Mouse (Mus musculus): ENCODE data around the gene Ncl. TPM values are rescaled to one million over a fixed set of nuclear protein-coding genes. Genes with fewer than 3 reads are reported as not detected.

The Ncl gene
- total and polyA plus RNA-seq, 3 experiments: 246 to 1,708 (median 370) TPM

- TF ChIP-seq USF1 (IDR thresholded peaks at IDR 0.05; ENCODE audit: low read depth, low read length): no peak
- H3K9me3 ChIP-seq (replicated peaks; ENCODE audit: insufficient read depth, low read length): no peaks in the 10 kb centered on the region
- no peaks in the 10 kb centered on the region for H3K4me1 ChIP-seq (ENCODE audit: control insufficient read depth in 1 of 2, insufficient read depth in 2 of 2, low read length in 2 of 2)
- DNase-seq (ENCODE audit: low read depth, low spot score): no peak
- H3K9ac ChIP-seq (ENCODE audit: control insufficient read depth, low read depth, low read length, poor library complexity, severe bottlenecking): no peak overlapping the region
- H3K27ac ChIP-seq (ENCODE audit: control insufficient read depth, low read depth, low read length): no peak overlapping the region
- no peak overlapping the region for H3K4me3 ChIP-seq (ENCODE audit: control insufficient read depth in 1 of 2, insufficient read depth in 1 of 2, low read depth in 2 of 2, low read length in 2 of 2)
- no peaks in the 10 kb centered on the region for H3K79me2 ChIP-seq (ENCODE audit: control insufficient read depth, insufficient read depth, low read length, poor library complexity)
- no peaks in the 10 kb centered on the region for H3K36me3 ChIP-seq (ENCODE audit: control insufficient read depth in 1 of 2, insufficient read depth in 2 of 2, low read length in 2 of 2)
- no peaks in the 10 kb centered on the region for H3K27me3 ChIP-seq (ENCODE audit: control insufficient read depth in 1 of 2, insufficient read depth in 2 of 2, low read length in 2 of 2)
Observed at GRCm38 (mm10) chr1:86306686-86307085, 52.5 kb downstream of the Ncl start.

GRCm38 (mm10) chr1:86303873-86304250, 55.3 kb downstream of the Ncl start:
- DNase-seq (ENCODE audit: low read depth, low spot score): no peak
- Histone ChIP-seq H3K36me3 (ENCODE audit: control insufficient read depth in 1 of 2, insufficient read depth in 2 of 2, low read length in 2 of 2) (no peaks in the 10 kb centered on the region), H3K79me2 (ENCODE audit: control insufficient read depth, insufficient read depth, low read length, poor library complexity) (no peaks in the 10 kb centered on the region), H3K4me1 (ENCODE audit: control insufficient read depth in 1 of 2, insufficient read depth in 2 of 2, low read length in 2 of 2) (no peaks in the 10 kb centered on the region), H3K9me3 (replicated peaks; ENCODE audit: insufficient read depth, low read length) (no peaks in the 10 kb centered on the region), H3K27ac (ENCODE audit: control insufficient read depth, low read depth, low read length) (no peak overlapping the region), H3K27me3 (ENCODE audit: control insufficient read depth in 1 of 2, insufficient read depth in 2 of 2, low read length in 2 of 2) (no peaks in the 10 kb centered on the region), H3K4me3 (ENCODE audit: control insufficient read depth in 1 of 2, insufficient read depth in 1 of 2, low read depth in 2 of 2, low read length in 2 of 2) (no peak overlapping the region), H3K9ac (ENCODE audit: control insufficient read depth, low read depth, low read length, poor library complexity, severe bottlenecking) (no peak overlapping the region)
- no peak for TF ChIP-seq E2F4 (IDR thresholded peaks at IDR 0.05; ENCODE audit: borderline replicate concordance, low read depth, low read length)
- no peak for TF ChIP-seq CTCF (IDR thresholded peaks at IDR 0.05 in 2 of 3, conservative IDR thresholded peaks at IDR 0.05 in 1 of 3; ENCODE audit: control insufficient read depth in 1 of 3, insufficient read depth in 1 of 3, low read depth in 2 of 3, low read length in 3 of 3, poor library complexity in 1 of 3, severe bottlenecking in 1 of 3)
- no peak for TF ChIP-seq ZNF384 (IDR thresholded peaks at IDR 0.05; ENCODE audit: low read depth, low read length)
- TF ChIP-seq HCFC1 (IDR thresholded peaks at IDR 0.05; ENCODE audit: low read depth, low read length): no peak
- no peak for TF ChIP-seq NELFE (IDR thresholded peaks at IDR 0.05; ENCODE audit: low read depth, low read length)
- TF ChIP-seq RCOR1 (IDR thresholded peaks at IDR 0.05; ENCODE audit: low read depth, low read length): no peak
- no peak for TF ChIP-seq TCF12 (IDR thresholded peaks at IDR 0.05; ENCODE audit: low read depth, low read length)
- no peak for TF ChIP-seq TBP (IDR thresholded peaks at IDR 0.05; ENCODE audit: low read depth, low read length)
- TF ChIP-seq USF2 (IDR thresholded peaks at IDR 0.05; ENCODE audit: borderline replicate concordance in 1 of 2, insufficient read depth in 1 of 2, low read depth in 1 of 2, low read length in 2 of 2): no peak
- no peak for TF ChIP-seq RAD21 (IDR thresholded peaks at IDR 0.05; ENCODE audit: low read depth, low read length)
- no peak for TF ChIP-seq TAL1 (IDR thresholded peaks at IDR 0.05; ENCODE audit: low read length)
- TF ChIP-seq MXI1 (IDR thresholded peaks at IDR 0.05; ENCODE audit: low read depth, low read length): no peak
- no peak for TF ChIP-seq GABPA (IDR thresholded peaks at IDR 0.05; ENCODE audit: low read depth, low read length)
- no peak for TF ChIP-seq NRF1 (IDR thresholded peaks at IDR 0.05; ENCODE audit: insufficient read depth, low read depth, low read length, poor library complexity, severe bottlenecking)
- no peak for TF ChIP-seq ETS1 (IDR thresholded peaks at IDR 0.05; ENCODE audit: low read depth, low read length)
- TF ChIP-seq SMC3 (IDR thresholded peaks at IDR 0.05; ENCODE audit: low read depth, low read length): no peak
- no peak for TF ChIP-seq CHD2 (IDR thresholded peaks at IDR 0.05; ENCODE audit: low read length)
- no peak for TF ChIP-seq MYB (IDR thresholded peaks at IDR 0.05; ENCODE audit: low read depth, low read length)
- TF ChIP-seq UBTF (IDR thresholded peaks at IDR 0.05; ENCODE audit: borderline replicate concordance, insufficient read depth, low read depth, low read length): no peak
- no peak for TF ChIP-seq ZKSCAN1 (IDR thresholded peaks at IDR 0.05; ENCODE audit: low read depth, low read length)
